Mouse (Mus musculus): ENCODE results near the gene Alpl.

- TF ChIP-seq TBP (conservative IDR thresholded peaks at IDR 0.05; ENCODE audit: low read depth, low read length) (no peak), CTCF (conservative IDR thresholded peaks at IDR 0.05 in 1 of 2, IDR thresholded peaks at IDR 0.05 in 1 of 2; ENCODE audit: low read depth in 2 of 2, low read length in 2 of 2) (no peak), JUN (IDR thresholded peaks at IDR 0.05; ENCODE audit: insufficient read depth, low read depth, low read length) (no peak), TCF12 (IDR thresholded peaks at IDR 0.05; ENCODE audit: low read depth, low read length) (no peak), USF2 (conservative IDR thresholded peaks at IDR 0.05; ENCODE audit: low read depth, low read length) (no peak), POLR2A (IDR thresholded peaks at IDR 0.05; ENCODE audit: low read depth, low read length) (no peak), EP300 (IDR thresholded peaks at IDR 0.05; ENCODE audit: low read length) (no peak), ZNF384 (IDR thresholded peaks at IDR 0.05; ENCODE audit: low read depth, low read length) (no peak), NRF1 (IDR thresholded peaks at IDR 0.05; ENCODE audit: low read depth, low read length) (no peak), PAX5 (IDR thresholded peaks at IDR 0.05; ENCODE audit: low read length) (no peak), MYC (IDR thresholded peaks at IDR 0.05; ENCODE audit: low read depth, low read length) (no peak), ZKSCAN1 (IDR thresholded peaks at IDR 0.05; ENCODE audit: borderline replicate concordance, low read depth, low read length) (no peak), MAZ (IDR thresholded peaks at IDR 0.05; ENCODE audit: low read depth, low read length) (no peak)
These were observed 100.3 kb downstream of the Alpl start for GRCm38 (mm10) chr4:137695900-137696299.

All from CH12.LX (cell line).